In the genomic region with DNA sequence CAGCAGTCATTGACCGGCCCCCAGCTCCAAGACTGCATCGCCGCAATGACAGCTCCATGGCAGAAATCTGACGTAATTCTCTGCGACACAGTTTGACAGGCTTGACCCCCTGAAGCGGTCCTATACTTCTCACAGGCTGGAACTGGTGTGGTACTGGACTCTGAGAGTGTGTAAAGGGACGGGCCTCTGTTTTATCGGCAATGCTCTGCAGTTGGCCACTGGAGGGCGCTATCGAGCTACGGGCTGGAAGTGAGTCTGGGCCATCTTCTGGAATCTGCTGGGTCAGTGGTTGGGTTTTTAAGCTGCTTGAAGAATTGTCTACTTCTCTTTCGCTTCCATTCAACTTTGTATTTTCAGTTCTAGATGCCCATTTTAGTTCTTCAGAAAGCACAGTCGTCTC, we compare ENCODE assay signal across 9 mouse cellular contexts. TPM values are rescaled to one million over a fixed set of nuclear protein-coding genes. Genes with fewer than 3 reads are reported as not detected.
DNase-seq lines count a peak whose midpoint lies in the region; ATAC-seq and TF ChIP-seq lines count a peak whose summit lies in the region.
"Had no signal": no experiment of that assay in that cellular context is flagged by ENCODE, and none has a peak within 500 bp of the region (broad histone marks: within the 10 kb centered on the region; RNA-seq: fewer than 3 reads in every experiment).

No protein-coding gene starts in this region.

- no peak overlapping the region for H3K4me3 ChIP-seq in liver, embryonic 14.5 days (ENCODE audit: insufficient read depth in 1 of 2, low read depth in 2 of 2, low read length in 2 of 2)
- H3K4me3 ChIP-seq: limb, embryonic 15.5 days had no signal

- H3K9ac ChIP-seq in liver, embryonic 14.5 days (replicated peaks) = no peak overlapping the region
- H3K9ac ChIP-seq: limb, embryonic 15.5 days had no signal

- peaks cover 0 to 2% of the 10 kb centered on the region in 2 experiments; a peak in 2 of 4 replicates for H3K4me1 ChIP-seq in liver, embryonic 14.5 days (replicated peaks; ENCODE audit: control insufficient read depth in 2 of 2, insufficient read depth in 2 of 2, low read length in 1 of 2)
- H3K4me1 ChIP-seq: limb, embryonic 15.5 days had no signal

- TF ChIP-seq EP300 in liver, embryonic 14.5 days (IDR thresholded peaks at IDR 0.05; ENCODE audit: low read depth) = no peak

- no peaks in the 10 kb centered on the region for H3K36me3 ChIP-seq in liver, embryonic 14.5 days (replicated peaks; ENCODE audit: control insufficient read depth, insufficient read depth, low read depth)
- H3K36me3 ChIP-seq: limb, embryonic 15.5 days had no signal

- no peak overlapping the region for H3K27ac ChIP-seq in liver, embryonic 14.5 days
- H3K27ac ChIP-seq: limb, embryonic 15.5 days had no signal

- peak; percentile 94 for DNase-seq in adrenal gland, postnatal 14 days
- DNase-seq in embryo, embryonic 9.5 days (ENCODE audit: extremely low spot score) = peak; percentile 82
- DNase-seq in heart, adult 8-10 months (ENCODE audit: low spot score) = peak; percentile 65
- peak; percentile 91 for DNase-seq in kidney, postnatal 10 days
- DNase-seq in liver, embryonic 14.5 days (ENCODE audit: low read depth in 3 of 3, low spot score in 3 of 3) = peak; percentile 40 to 50 (median 46)
- DNase-seq in retina, adult 2 months (ENCODE audit: low read depth, low spot score) = peak; percentile 56
- DNase-seq in thymus, postnatal 10 days (ENCODE audit: low spot score in 2 of 2) = peak; percentile 29 to 87

- no peak overlapping the region for H3K4me2 ChIP-seq in liver, embryonic 14.5 days (ENCODE audit: low read depth)
- H3K4me2 ChIP-seq: limb, embryonic 15.5 days had no signal

- H3K27me3 ChIP-seq in liver, embryonic 14.5 days (ENCODE audit: control insufficient read depth, insufficient read depth, low read length) = no peaks in the 10 kb centered on the region
- H3K27me3 ChIP-seq: limb, embryonic 15.5 days had no signal

- 12% methylated on average over 13 of the region's 13 CpGs for WGBS in liver, embryonic 14.5 days (ENCODE audit: insufficient replicate concordance)

- TF ChIP-seq CTCF in liver, embryonic 14.5 days (IDR thresholded peaks at IDR 0.05; ENCODE audit: low read depth) = peak; percentile 96

- peak; percentile 73 for ATAC-seq in CD4-positive, CD25-positive, alpha-beta regulatory T cell, adult 4 months
- peak; percentile 48; the same call in 1 of the 2 replicates for ATAC-seq in liver, embryonic 14.5 days (ENCODE audit: insufficient read depth)

- H3K9me3 ChIP-seq in liver, embryonic 14.5 days (ENCODE audit: control insufficient read depth, low read length) = no peaks in the 10 kb centered on the region
- H3K9me3 ChIP-seq: limb, embryonic 15.5 days had no signal

RNA-seq across cellular contexts. Expression of gene Gkap1, which starts 12.3 kb away (rescaled TPM):
- polyA plus RNA-seq in CD4-positive, CD25-positive, alpha-beta regulatory T cell, adult 4 months (2017; shearing (Covaris generic)) = under 1 TPM; 0.52 to 0.86 TPM
- 41.8 and 42.0 TPM in 2 replicates for total RNA-seq in adrenal gland, postnatal 14 days (2021)
- 10 to 100 TPM; 18.4 to 28.5 (median 22.0) TPM for total RNA-seq in heart, adult 8-10 months (2022)
- polyA plus RNA-seq in liver, embryonic 14.5 days (2012; rRNA removed) = 1.5 and 4.8 TPM in 2 replicates
- 2.9 and 3.8 TPM in 2 replicates for polyA plus RNA-seq in liver, embryonic 14.5 days (2014; fragmentation: Nextera tagmentation; extraction: Ambion mirVana)
